Mouse (Mus musculus) liver, postnatal 0 days (tissue): Measurements from ENCODE around the gene Spty2d1.

Experiments used
- CTCF ChIP-seq: sonication (generic); IDR thresholded peaks from 2 replicates; pipeline ENCODE4 v1.5.1; 2016; ENCODE audit warnings: antibody characterized with exemption, low read depth
- EP300 ChIP-seq: IDR thresholded peaks from 2 replicates; pipeline ENCODE4 v1.6.1; 2016; ENCODE audit warnings: antibody characterized with exemption, low read depth, mild to moderate bottlenecking

DNA sequence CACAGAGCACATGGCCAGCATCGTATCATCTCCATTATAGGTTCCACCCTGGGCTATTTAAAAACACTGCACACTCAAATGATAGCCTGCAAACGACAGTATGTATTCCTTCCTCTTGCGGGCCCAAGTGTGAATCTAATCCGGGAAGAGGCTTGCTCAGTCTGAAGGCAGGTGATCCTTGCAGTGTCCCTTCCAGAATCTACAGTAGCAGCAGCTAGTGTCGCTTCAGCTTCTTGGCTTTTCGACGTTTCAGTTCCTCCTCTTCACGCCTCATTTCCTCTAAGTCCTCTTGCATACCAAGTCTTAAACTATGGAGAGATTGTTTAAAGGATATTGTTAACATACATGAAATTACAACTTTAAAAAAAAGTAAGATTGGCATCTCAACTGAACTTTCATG is 15.1 kb downstream of the Spty2d1 start:
- TF ChIP-seq EP300 (no peak), CTCF (no peak)
